Mouse (Mus musculus) heart, embryonic 14.5 days (tissue): ENCODE measurements at regions not wholly inside any gene's neighbourhood (a gene's known extent, or its start where the extent isn't known, plus 50 kb on each side); places are given as distances from the start of the nearest gene placed in this dataset.

Experiments
- ATAC-seq: fragments of 200-750 bp; cut with Nextera tagmentation; 2 replicates; pipeline ENCODE4 v1.8.0; 2017; ENCODE audit warnings: low read depth, moderate TSS enrichment; ENCODE audit not compliant: insufficient number of reproducible peaks, insufficient read depth, low FRiP score
- H3K27ac ChIP-seq, 2 experiments: fragments of 200-500 bp in 1 of 2; fragments of 300-500 bp in 1 of 2; sonication (generic) in 1 of 2; replicated peaks in 1 of 2; 2 replicates each; pipeline ENCODE4 v1.5.1; 2012 to 2014; ENCODE audit warnings: low read depth in 2 of 2, low read length in 2 of 2, control low read depth in 1 of 2, mild to moderate bottlenecking in 1 of 2, mixed read lengths in 1 of 2; ENCODE audit not compliant: control insufficient read depth in 1 of 2, insufficient read depth in 1 of 2
- H3K27me3 ChIP-seq: fragments of 300-500 bp; sonication (generic); 2 replicates; pipeline ENCODE4 v1.6.1; 2014; ENCODE audit warnings: mild to moderate bottlenecking, low read length, control low read depth; ENCODE audit not compliant: control insufficient read depth, insufficient read depth
- H3K36me3 ChIP-seq: fragments of 300-500 bp; sonication (generic); 2 replicates; pipeline ENCODE4 v1.6.1; 2014; ENCODE audit warnings: mild to moderate bottlenecking, control low read depth, low read length, mixed read lengths; ENCODE audit not compliant: control insufficient read depth, insufficient read depth
- H3K4me1 ChIP-seq, 2 experiments: fragments of 200-500 bp in 1 of 2; fragments of 300-500 bp in 1 of 2; sonication (generic) in 1 of 2; 2 replicates each; pipeline ENCODE4 v1.6.1; 2012 to 2014; ENCODE audit warnings: low read length in 2 of 2, control low read depth in 1 of 2, mixed read lengths in 1 of 2; ENCODE audit not compliant: control insufficient read depth in 2 of 2, insufficient read depth in 2 of 2
- H3K4me2 ChIP-seq: fragments of 300-500 bp; sonication (generic); 2 replicates; pipeline ENCODE4 v1.6.1; 2014; ENCODE audit warnings: mild to moderate bottlenecking, low read length
- H3K4me3 ChIP-seq, 2 experiments: fragments of 200-500 bp in 1 of 2; fragments of 300-500 bp in 1 of 2; sonication (generic) in 1 of 2; 2 replicates each; pipeline ENCODE4 v1.5.1; 2012 to 2014; ENCODE audit warnings: low read length in 2 of 2, mild to moderate bottlenecking in 2 of 2, control low read depth in 1 of 2, low read depth in 1 of 2, moderate library complexity in 1 of 2; ENCODE audit not compliant: control insufficient read depth in 1 of 2, insufficient read depth in 1 of 2
- H3K9ac ChIP-seq: fragments of 300-500 bp; sonication (generic); 2 replicates; pipeline ENCODE4 v1.6.1; 2014; ENCODE audit warnings: mild to moderate bottlenecking, low read length
- H3K9me3 ChIP-seq: fragments of 300-500 bp; sonication (generic); 2 replicates; pipeline ENCODE4 v1.6.1; 2016; ENCODE audit warnings: low read length, control low read depth; ENCODE audit not compliant: control insufficient read depth
- WGBS: fragments of 180-500 bp; shearing (Covaris S2); extraction: QIAGEN DNeasy Blood & Tissue Kit; methylation state at CpG from one replicate; pipeline ENCODE4 v1.1.7; 2014; 5-methylcytosine and 5-hydroxymethylcytosine counted together

DNA sequence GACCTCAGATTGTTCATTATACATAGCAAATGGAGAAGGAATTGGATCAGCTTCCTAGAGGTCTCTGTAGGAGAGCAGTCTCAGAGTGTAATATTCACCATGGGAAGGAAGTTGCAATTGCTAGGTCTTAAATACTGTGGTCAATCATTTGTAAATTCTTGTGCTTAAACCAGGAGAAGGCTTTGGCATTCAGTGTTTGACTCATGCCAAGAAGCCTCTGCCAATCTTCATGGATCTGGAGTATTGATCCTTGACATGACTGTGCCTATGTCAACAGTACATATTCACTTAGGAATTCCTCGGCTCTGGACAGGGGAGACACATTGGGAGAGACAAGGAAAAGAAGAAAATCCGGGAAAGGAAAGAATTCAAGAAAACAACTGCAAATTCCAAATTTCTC is 174.9 kb upstream of the Gm10295 start:
- 77% methylated on average over 2 of the region's 2 CpGs for WGBS
- Histone ChIP-seq H3K27ac (no peak overlapping the region), H3K9ac (no peak overlapping the region), H3K4me3 (no peak overlapping the region), H3K4me1 (0 out of 4 replicates have a peak, but pooled peaks cover 0 to under 1% of the 10 kb centered on the region in 2 experiments), H3K36me3 (no peaks in the 10 kb centered on the region), H3K4me2 (no peak overlapping the region), H3K27me3 (no peaks in the 10 kb centered on the region), H3K9me3 (no peaks in the 10 kb centered on the region)
- ATAC-seq, result no peak

DNA sequence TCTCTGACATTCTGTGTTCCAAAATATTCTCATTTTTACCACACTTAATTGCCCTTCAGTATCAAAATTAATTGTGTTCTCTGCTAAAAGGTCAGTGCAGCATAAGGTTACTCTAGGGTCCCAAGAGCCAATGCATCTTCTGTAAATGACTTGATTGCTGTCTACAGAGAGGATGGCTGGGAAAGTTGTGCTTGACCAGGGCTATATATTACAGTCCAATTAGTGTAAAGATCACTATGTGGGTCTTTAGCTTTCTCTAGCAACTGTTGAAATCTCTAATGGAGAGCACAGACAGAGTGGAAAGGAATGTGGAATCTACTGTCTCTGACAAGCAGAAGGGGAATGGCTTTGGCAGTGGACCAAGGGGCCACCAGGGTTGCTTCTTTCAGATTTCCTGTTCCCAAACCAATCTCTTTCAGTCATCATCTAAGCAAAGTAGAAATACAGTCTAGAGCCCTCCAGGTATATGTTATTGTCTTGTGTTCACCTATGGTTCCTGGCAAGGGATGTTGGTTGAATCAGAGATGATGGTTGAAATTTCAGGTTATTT is 173.4 kb upstream of the Gm10295 start:
- H3K9ac ChIP-seq, result no peak overlapping the region

DNA sequence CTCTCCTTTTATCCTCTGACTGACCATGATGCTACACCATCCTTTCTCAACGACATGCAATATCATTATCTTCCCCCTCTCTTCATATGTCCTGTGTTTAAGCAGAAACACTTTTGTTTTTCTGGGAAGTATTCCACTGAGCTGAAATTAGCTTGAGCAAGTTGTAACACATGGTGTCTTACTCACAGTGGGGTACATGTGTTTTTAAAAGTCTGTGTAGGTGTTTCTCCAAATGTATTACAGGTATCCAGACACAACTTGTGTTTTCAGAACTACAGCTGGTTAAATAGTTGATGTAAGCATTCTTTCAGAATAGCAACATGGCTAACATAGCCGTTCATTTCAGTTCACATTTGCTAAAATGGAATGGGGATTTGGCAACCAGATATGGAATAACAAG is 172.8 kb upstream of the Gm10295 start:
- Histone ChIP-seq H3K9ac (no peak overlapping the region), H3K27me3 (no peaks in the 10 kb centered on the region), H3K9me3 (no peaks in the 10 kb centered on the region), H3K4me2 (no peak overlapping the region), H3K4me1 (no peaks in the 10 kb centered on the region), H3K27ac (no peak overlapping the region), H3K4me3 (no peak overlapping the region), H3K36me3 (no peaks in the 10 kb centered on the region)
- no peak for ATAC-seq
- WGBS, result 69% methylated on average over 2 of the region's 2 CpGs

More for the DNA sequence above, 173.4 kb upstream of the Gm10295 start:
- ATAC-seq, result no peak
- no peaks in the 10 kb centered on the region for H3K4me1 ChIP-seq
- no peaks in the 10 kb centered on the region for H3K36me3 ChIP-seq
- H3K27me3 ChIP-seq, result no peaks in the 10 kb centered on the region
- no peak overlapping the region for H3K4me2 ChIP-seq
- H3K9me3 ChIP-seq, result no peaks in the 10 kb centered on the region
- H3K27ac ChIP-seq, result no peak overlapping the region
- no peak overlapping the region for H3K4me3 ChIP-seq

DNA sequence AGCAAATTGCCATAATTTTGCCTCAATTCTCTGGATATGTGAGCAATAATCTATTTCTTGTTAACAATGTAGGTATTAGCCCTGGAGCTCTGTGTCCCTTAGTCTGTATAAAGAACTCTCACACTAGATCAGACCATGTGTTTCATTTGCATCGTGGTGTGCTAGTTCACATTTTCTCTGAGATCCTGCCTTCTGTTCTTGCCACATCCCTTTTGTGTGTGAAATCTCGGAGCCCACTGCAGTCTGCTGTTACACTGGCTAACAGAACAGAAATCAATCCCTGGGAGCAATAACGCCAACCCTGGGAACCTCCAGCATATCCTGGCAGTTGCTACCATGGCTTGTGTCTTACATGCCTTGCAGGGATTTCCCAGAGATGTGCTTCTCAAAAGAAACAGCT is 156.1 kb upstream of the Gm10295 start:
- H3K4me2 ChIP-seq, result no peak overlapping the region
- no peaks in the 10 kb centered on the region for H3K27me3 ChIP-seq
- WGBS, result 71% methylated on average over 3 of the region's 3 CpGs
- H3K4me3 ChIP-seq, result no peak overlapping the region
- H3K9ac ChIP-seq, result no peak overlapping the region
- no peak for ATAC-seq
- no peaks in the 10 kb centered on the region for H3K9me3 ChIP-seq
- no peaks in the 10 kb centered on the region for H3K36me3 ChIP-seq
- H3K27ac ChIP-seq, result no peak overlapping the region
- H3K4me1 ChIP-seq, result no peaks in the 10 kb centered on the region

DNA sequence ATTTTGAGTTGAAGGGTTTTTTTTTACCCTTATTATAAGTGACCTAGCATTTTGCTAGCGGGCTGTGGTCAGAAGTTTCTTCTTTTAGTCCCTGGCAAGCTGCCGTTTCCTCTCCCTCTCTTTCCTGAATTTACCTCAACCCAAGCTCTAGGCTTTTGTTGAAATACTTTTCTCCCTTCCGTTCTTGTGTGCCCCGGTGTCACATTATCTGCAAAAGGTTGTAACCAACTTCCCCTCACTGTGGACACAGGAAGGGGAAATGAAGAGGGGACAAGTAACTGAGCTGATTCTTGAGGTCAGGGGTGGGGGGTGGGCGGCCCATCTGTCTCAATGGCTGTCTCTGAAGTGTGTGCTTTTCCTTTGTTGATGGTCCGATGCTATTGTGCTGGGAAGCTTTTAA is 149.4 kb upstream of the Gm10295 start:
- no peaks in the 10 kb centered on the region for H3K9me3 ChIP-seq
- ATAC-seq, result no peak
- H3K4me2 ChIP-seq, result no peak overlapping the region
- 64% methylated on average over 6 of the region's 6 CpGs for WGBS
- no peaks in the 10 kb centered on the region for H3K36me3 ChIP-seq
- no peaks in the 10 kb centered on the region for H3K4me1 ChIP-seq
- H3K4me3 ChIP-seq, result no peak overlapping the region
- H3K27ac ChIP-seq, result 0 out of 4 replicates have a peak overlapping the region, but pooled peaks of 1 of the 2 experiments have one; percentile 12
- no peak overlapping the region for H3K9ac ChIP-seq
- H3K27me3 ChIP-seq, result no peaks in the 10 kb centered on the region

DNA sequence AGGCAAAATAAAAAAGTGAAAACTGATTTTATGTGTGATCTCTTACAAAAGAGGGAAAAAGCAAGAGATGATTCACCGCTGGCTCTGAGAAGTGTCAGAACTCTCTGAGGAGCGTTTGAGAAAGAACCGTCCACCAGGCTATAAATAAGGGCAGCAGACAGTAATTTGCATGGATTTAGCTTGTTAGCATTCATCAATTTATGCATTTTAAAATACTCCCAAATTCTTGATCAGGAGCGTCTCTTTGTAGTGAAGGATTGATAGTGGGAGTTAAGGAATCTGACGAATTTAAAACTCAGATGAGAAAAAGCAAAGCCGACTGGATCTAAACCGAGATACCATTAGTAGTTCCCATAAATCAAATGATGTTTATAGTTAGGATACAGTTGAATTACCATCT is 146.8 kb upstream of the Gm10295 start:
- no peaks in the 10 kb centered on the region for H3K27me3 ChIP-seq
- H3K4me2 ChIP-seq, result no peak overlapping the region
- no peaks in the 10 kb centered on the region for H3K9me3 ChIP-seq
- WGBS, result 75% methylated on average over 7 of the region's 7 CpGs
- no peaks in the 10 kb centered on the region for H3K4me1 ChIP-seq
- no peak overlapping the region for H3K9ac ChIP-seq
- ATAC-seq, result no peak
- no peak overlapping the region for H3K27ac ChIP-seq
- H3K4me3 ChIP-seq, result no peak overlapping the region
- no peaks in the 10 kb centered on the region for H3K36me3 ChIP-seq

DNA sequence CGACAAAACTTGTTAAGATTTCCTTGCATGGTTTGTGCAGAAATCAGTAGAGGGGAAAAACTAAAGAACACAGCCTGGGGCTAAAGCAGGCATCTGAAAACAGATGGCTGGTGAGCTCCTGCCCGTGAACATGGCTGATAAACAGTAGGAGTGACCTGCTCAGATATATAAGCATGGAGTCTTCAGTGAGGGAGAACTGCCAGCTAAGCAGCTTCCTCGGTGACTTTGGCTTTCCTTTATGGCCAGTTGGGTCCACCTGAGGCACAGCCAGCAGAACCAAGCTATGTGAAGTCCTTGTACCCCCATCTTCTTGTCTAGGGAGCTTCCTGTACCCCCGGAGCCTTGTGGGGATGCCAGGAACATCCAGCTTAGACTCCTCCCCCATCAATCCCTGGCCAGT is 139.8 kb upstream of the Gm10295 start:
- no peak for ATAC-seq

DNA sequence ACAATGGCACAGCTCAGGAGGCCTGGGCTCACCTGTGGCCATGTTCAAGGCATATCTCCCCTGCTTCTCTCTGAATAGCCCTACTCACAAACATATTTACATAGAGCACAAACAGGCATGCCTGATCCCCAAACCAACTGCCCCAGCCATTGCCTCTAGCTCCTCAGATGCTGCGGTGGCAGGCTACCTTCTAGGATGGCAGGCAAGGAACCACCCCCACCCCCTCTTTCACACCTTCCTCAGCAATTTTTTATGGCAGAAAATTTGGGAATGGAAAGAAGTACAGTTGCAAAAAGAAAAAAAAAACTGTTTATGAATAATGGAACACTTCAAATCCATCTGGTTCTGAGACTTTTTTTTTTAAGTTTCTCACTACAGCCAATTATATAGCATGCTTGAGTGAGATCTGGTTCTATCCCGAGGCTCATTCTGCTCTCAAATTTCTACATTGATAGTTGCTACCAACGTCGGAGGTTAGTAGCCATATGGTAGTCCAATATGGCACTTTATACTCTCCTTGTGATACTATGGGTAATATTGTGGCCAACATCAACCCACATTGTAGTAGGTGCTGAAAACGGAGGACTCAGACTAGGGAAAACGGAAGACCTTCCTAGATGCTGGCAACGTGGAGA is 136.8 kb upstream of the Gm10295 start:
- no peak overlapping the region for H3K27ac ChIP-seq
- WGBS, result 88% methylated on average over 7 of the region's 7 CpGs
- H3K27me3 ChIP-seq, result no peaks in the 10 kb centered on the region
- no peak overlapping the region for H3K9ac ChIP-seq
- no peak for ATAC-seq
- no peak overlapping the region for H3K4me3 ChIP-seq
- H3K9me3 ChIP-seq, result no peaks in the 10 kb centered on the region
- no peaks in the 10 kb centered on the region for H3K36me3 ChIP-seq
- no peaks in the 10 kb centered on the region for H3K4me1 ChIP-seq
- H3K4me2 ChIP-seq, result no peak overlapping the region

More for the DNA sequence above, 139.8 kb upstream of the Gm10295 start:
- no peak overlapping the region for H3K4me2 ChIP-seq
- H3K4me3 ChIP-seq, result no peak overlapping the region
- no peak overlapping the region for H3K27ac ChIP-seq
- no peaks in the 10 kb centered on the region for H3K4me1 ChIP-seq
- H3K9me3 ChIP-seq, result no peaks in the 10 kb centered on the region
- no peak overlapping the region for H3K9ac ChIP-seq
- WGBS, result 63% methylated on average over 4 of the region's 4 CpGs
- H3K27me3 ChIP-seq, result no peaks in the 10 kb centered on the region
- H3K36me3 ChIP-seq, result no peaks in the 10 kb centered on the region
